Mouse (Mus musculus) forebrain, embryonic 16.5 days (tissue): Measurements from ENCODE around the gene Manbal. TPM values are rescaled to one million over a fixed set of nuclear protein-coding genes. Genes with fewer than 3 reads are reported as not detected.

Experiments used
- ATAC-seq: fragments of 200-750 bp; cut with Nextera tagmentation; 2 replicates; pipeline ENCODE4 v1.8.0; 2017; ENCODE audit warnings: mild to moderate bottlenecking, moderate library complexity
- H3K27ac ChIP-seq: fragments of 300-500 bp; sonication (generic); 2 replicates; pipeline ENCODE4 v1.5.1; 2014; ENCODE audit warnings: low read length, control low read depth
- H3K27me3 ChIP-seq: fragments of 300-500 bp; sonication (generic); replicated peaks from 2 replicates; pipeline ENCODE4 v1.6.1; 2014; ENCODE audit warnings: low read length; ENCODE audit not compliant: control insufficient read depth, insufficient read depth
- H3K36me3 ChIP-seq: fragments of 300-500 bp; sonication (generic); 2 replicates; pipeline ENCODE4 v1.6.1; 2014; ENCODE audit not compliant: control insufficient read depth, insufficient read depth
- H3K4me1 ChIP-seq: fragments of 300-500 bp; sonication (generic); replicated peaks from 2 replicates; pipeline ENCODE4 v1.6.1; 2014; ENCODE audit warnings: low read length; ENCODE audit not compliant: control insufficient read depth, insufficient read depth
- H3K4me2 ChIP-seq: fragments of 300-500 bp; sonication (generic); 2 replicates; pipeline ENCODE4 v1.6.1; 2014; ENCODE audit warnings: mild to moderate bottlenecking, low read length, control low read depth
- H3K4me3 ChIP-seq: fragments of 300-500 bp; sonication (generic); replicated peaks from 2 replicates; pipeline ENCODE4 v1.5.1; 2014; ENCODE audit warnings: mild to moderate bottlenecking, low read length, control low read depth
- H3K9ac ChIP-seq: fragments of 300-500 bp; sonication (generic); replicated peaks from 2 replicates; pipeline ENCODE4 v1.6.1; 2014; ENCODE audit warnings: low read depth, low read length, control low read depth
- H3K9me3 ChIP-seq: fragments of 300-500 bp; sonication (generic); 2 replicates; pipeline ENCODE4 v1.6.1; 2016; ENCODE audit warnings: low read length; ENCODE audit not compliant: control insufficient read depth
- WGBS: fragments of 180-500 bp; shearing (Covaris S2); extraction: QIAGEN DNeasy Blood & Tissue Kit; methylation state at CpG from one replicate; pipeline ENCODE4 v1.1.7; 2014; 5-methylcytosine and 5-hydroxymethylcytosine counted together
- polyA plus RNA-seq: library from polyadenylated mRNA; unstranded; fragments of >200 nt; fragmentation: Nextera tagmentation; extraction: Ambion mirVana; gene quantifications from 2 replicates; pipeline ENCODE4 v1.2.1, GENCODE M21; 2015

Manbal gene
- polyA plus RNA-seq, 1 experiment from 2014 or later = 105 TPM

DNA sequence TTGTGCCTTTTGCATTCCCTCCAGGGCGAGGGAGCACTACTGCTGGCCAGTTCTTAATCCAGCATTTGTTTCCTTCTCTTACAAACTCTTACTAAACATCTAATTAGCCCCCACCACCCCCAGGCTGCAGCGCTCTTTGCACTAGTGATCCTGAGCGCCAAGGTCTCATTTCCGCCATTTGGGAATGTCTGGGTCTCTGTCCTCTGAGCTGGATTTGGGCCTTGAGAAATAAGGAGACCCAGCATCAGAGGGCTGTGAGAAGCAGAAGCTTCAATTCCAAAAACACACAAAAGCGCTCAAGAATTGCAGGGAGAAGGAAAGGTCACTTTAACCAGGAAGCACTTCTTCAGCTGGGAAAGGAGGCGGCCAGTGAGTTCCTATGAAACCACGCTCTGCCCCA is 27.9 kb upstream of the Manbal start:
- Histone ChIP-seq H3K27ac (peak overlapping the region; percentile 91), H3K9me3 (no peaks in the 10 kb centered on the region), H3K4me1 (peaks cover 49% of the 10 kb centered on the region), H3K4me2 (no peak overlapping the region), H3K27me3 (no peaks in the 10 kb centered on the region), H3K36me3 (no peaks in the 10 kb centered on the region), H3K4me3 (no peak overlapping the region), H3K9ac (peak overlapping the region; percentile 33)
- 26% methylated on average over 7 of the region's 7 CpGs for WGBS
- no peak for ATAC-seq

DNA sequence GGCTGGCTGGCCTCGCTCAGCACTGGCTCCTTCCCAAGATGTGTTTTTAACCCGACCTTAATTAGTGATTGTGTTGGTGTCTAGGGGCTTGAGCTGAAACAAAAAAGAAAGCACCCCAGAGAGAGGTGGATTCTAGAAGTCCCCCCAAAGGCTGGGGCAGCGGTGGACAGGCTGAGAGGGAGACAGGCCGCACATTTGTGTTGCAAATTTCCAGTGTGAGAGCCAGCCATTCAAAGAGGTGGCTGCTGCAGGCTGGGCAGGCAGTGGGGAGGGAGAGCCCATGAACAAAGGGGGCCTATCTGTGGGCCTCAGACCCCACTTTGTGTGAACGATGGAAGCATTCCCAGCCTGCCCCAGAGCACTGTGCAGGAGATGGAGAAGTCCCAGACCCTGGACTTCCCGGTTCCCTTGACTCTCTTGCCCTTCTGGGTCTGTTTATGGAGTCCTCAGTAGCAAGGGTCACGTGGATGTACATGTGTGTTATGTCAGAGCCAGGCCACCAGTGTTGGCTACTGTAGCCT is 27.1 kb upstream of the Manbal start:
- peak overlapping the region; percentile 33 for H3K9ac ChIP-seq
- 10% methylated on average over 7 of the region's 7 CpGs for WGBS
- no peak overlapping the region for H3K4me3 ChIP-seq
- no peaks in the 10 kb centered on the region for H3K36me3 ChIP-seq
- peaks cover 49% of the 10 kb centered on the region for H3K4me1 ChIP-seq
- ATAC-seq = peak; percentile 85
- no peak overlapping the region for H3K4me2 ChIP-seq
- no peaks in the 10 kb centered on the region for H3K27me3 ChIP-seq
- no peaks in the 10 kb centered on the region for H3K9me3 ChIP-seq
- peak overlapping the region; percentile 91 for H3K27ac ChIP-seq

DNA sequence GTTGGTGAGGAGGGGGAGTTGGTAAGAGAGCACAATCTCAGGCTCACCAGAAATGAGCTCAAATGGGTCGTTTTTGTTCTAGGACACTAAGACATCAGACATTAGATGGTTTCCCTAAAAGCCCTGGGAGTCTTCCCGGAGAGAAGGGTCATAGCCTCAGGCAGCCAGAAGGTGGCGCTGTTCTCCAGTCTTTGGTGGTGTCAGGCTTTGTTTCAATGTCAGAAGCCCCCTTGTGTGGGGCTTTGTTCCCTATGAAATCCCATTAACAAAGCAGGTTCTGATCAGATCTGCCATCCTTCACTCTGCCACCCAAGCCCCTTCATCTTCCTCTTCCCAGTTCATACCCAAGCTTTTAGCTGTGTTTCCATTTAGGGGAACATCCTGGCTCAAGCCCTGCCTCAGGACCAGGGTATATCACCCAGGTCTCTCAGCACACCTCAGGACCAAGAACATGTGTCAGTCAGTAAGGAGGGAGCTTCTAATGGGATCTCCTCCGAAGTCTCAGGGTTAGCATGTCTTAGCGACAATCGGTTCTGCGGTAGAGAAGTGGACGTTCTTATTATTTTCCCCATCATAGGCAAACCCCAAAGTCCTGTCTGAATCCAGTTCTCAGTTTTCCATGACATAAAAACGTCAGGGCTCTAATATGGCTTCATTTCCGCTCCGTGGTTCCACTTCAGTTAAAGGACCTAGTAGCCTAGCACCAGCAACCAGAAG is 25.7 kb upstream of the Manbal start:
- H3K36me3 ChIP-seq = no peaks in the 10 kb centered on the region
- no peak overlapping the region for H3K4me2 ChIP-seq
- peak; percentile 62 for ATAC-seq
- no peak overlapping the region for H3K4me3 ChIP-seq
- peaks cover 49% of the 10 kb centered on the region for H3K4me1 ChIP-seq
- 29% methylated on average over 11 of the region's 11 CpGs for WGBS
- H3K27ac ChIP-seq = peak overlapping the region; percentile 92
- H3K27me3 ChIP-seq = no peaks in the 10 kb centered on the region
- H3K9ac ChIP-seq = peak overlapping the region; percentile 64
- H3K9me3 ChIP-seq = no peaks in the 10 kb centered on the region

DNA sequence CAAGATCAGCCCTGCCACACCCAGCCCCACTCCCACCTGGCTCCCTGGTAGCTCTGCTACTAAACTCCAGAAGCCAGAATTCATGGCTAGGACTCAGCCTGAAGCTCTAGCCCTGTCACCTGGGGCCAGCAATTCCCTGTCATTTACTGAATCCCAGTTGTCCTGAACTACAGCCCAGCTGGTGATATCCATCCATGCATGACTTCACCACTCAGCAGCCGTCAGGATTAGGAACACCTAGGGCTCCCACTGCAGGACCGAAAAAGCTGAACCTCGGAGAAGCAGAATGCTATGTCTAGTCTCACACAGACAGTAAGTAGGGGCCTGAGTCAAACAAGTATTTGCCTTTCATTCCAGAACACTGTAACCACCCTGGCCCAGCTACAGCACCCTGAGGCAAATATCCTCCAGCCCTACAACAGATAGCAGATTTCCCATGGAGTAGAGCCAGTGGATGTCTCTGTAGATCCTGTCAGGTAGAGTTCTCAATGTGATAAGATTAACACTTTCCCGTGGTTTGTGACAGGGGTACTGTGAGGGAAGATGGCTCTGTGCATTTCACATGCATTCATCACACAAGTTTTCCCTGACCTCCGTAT is 25.0 kb upstream of the Manbal start:
- no peak overlapping the region for H3K4me3 ChIP-seq
- H3K36me3 ChIP-seq = no peaks in the 10 kb centered on the region
- H3K27ac ChIP-seq = peak overlapping the region; percentile 92
- no peaks in the 10 kb centered on the region for H3K27me3 ChIP-seq
- H3K4me2 ChIP-seq = no peak overlapping the region
- WGBS = 32% methylated on average over 5 of the region's 5 CpGs
- peak overlapping the region; percentile 64 for H3K9ac ChIP-seq
- no peaks in the 10 kb centered on the region for H3K9me3 ChIP-seq
- no peak for ATAC-seq
- peaks cover 52% of the 10 kb centered on the region for H3K4me1 ChIP-seq

- H3K9ac ChIP-seq = 0 out of 2 replicates have a peak overlapping the region, but pooled peaks have one; percentile 10
- no peak for ATAC-seq
- H3K4me1 ChIP-seq = peaks cover 60% of the 10 kb centered on the region
- H3K4me3 ChIP-seq = no peak overlapping the region
- no peaks in the 10 kb centered on the region for H3K27me3 ChIP-seq
- WGBS = 63% methylated on average over 6 of the region's 6 CpGs
- no peaks in the 10 kb centered on the region for H3K36me3 ChIP-seq
- no peak overlapping the region for H3K4me2 ChIP-seq
- peak overlapping the region; percentile 92 for H3K27ac ChIP-seq
- no peaks in the 10 kb centered on the region for H3K9me3 ChIP-seq
Observed at GRCm38 (mm10) chr2:157343337-157343736, 24.1 kb upstream of the Manbal start.

DNA sequence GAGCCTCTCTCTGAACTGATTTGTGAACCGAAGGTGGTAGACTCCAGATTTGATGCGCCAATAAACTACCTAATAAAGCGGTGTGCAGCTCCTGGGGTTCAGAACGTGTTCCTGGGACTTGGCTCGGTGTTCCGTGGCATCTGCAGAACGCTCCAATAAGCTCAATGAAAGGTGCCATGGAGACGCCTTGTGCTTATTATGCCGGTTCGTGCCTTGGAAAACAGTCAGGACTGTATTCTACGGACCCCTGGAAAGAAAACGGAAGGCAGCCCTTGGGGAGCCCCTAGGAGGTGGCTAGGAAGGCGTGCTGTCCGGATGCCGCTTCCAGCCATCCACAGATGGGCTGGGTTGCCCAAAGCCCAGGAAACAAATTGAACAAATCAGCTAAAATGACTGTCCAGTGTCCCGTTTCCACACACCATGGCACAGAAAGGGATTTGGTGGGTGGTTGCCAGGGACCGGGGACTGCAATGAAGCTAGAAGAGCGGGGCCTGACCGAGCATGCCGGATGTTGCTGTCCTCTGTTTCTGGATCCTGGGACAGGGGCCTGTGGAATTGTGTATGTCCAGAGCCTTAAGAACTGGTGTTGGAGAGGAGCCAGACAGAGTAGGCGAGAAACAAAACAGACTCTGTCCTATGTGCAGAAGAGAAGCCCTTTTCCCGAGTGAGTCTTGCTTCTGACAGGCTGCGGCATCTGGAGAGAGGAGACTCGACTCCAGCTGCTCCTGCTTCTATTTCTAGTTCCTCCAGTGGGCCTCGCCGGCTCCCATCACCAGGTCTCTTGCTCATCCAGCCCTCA is 19.8 kb upstream of the Manbal start, which contains the start of gene Ghrh:
Ghrh (minus strand) TSS at position 146 of the 799 bp plus-strand sequence.
- Histone ChIP-seq H3K27me3 (no peaks in the 10 kb centered on the region), H3K4me2 (peak within 1 kb of the TSS; percentile 12), H3K36me3 (no peaks in the 10 kb centered on the region), H3K9ac (peak within 1 kb of the TSS; percentile 56), H3K27ac (peak within 1 kb of the TSS; percentile 95), H3K4me3 (no peak within 1 kb of the TSS), H3K9me3 (no peaks in the 10 kb centered on the region), H3K4me1 (peaks cover 35% of the 10 kb centered on the region)
- ATAC-seq = peak; percentile 75
- WGBS = 13% methylated on average over 26 of the region's 26 CpGs

DNA sequence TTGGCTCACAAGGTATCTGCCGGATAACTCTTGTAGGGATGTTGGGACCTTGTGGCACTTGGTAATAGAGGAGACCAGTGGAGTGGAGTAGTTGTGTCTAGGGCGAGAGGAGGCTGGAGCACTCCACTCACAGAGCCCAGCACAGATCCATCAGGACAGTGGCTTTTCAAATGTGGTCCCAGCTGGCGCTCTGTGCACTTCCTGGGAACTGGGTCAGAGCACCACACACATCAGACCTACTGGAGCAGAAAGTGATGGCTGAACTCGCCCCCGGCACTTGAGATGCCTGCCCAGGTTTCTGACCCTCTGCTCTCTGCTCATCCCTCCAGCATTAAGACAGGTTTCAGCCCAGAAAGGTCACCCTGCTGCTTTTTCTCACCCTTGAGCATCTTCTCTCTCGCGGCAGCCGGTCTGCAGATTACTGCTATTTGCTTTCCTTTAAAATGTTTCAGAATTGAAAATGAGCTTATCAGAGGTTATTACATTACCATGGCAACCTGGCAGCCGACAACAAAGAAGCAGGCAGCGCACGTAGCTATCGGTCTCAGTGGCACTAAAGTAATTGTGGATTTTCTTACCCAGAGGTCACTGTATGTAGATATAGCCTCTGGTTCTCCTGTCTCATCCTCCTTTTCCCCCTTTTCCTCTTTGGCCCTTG is 18.1 kb upstream of the Manbal start:
- 31% methylated on average over 12 of the region's 12 CpGs for WGBS
- Histone ChIP-seq H3K4me2 (peak overlapping the region; percentile 37), H3K9ac (peak overlapping the region; percentile 42), H3K4me3 (no peak overlapping the region), H3K27me3 (no peaks in the 10 kb centered on the region), H3K4me1 (peaks cover 26% of the 10 kb centered on the region), H3K36me3 (no peaks in the 10 kb centered on the region), H3K9me3 (no peaks in the 10 kb centered on the region), H3K27ac (peak overlapping the region; percentile 87)
- peak; percentile 30; the same call in 1 of the 2 replicates for ATAC-seq

- no peak overlapping the region for H3K4me3 ChIP-seq
- H3K9ac ChIP-seq = no peak overlapping the region
- H3K27ac ChIP-seq = no peak overlapping the region
- 78% methylated on average over 4 of the region's 4 CpGs for WGBS
- H3K4me1 ChIP-seq = peaks cover 16% of the 10 kb centered on the region
- peaks cover 4% of the 10 kb centered on the region; the same call in 1 of the 2 replicates for H3K9me3 ChIP-seq
- no peak for ATAC-seq
- H3K36me3 ChIP-seq = no peaks in the 10 kb centered on the region
- H3K27me3 ChIP-seq = no peaks in the 10 kb centered on the region
- no peak overlapping the region for H3K4me2 ChIP-seq
Observed at GRCm38 (mm10) chr2:157353183-157353582, 14.2 kb upstream of the Manbal start.
